Mouse (Mus musculus): ENCODE results near the gene Acap2.

DNA sequence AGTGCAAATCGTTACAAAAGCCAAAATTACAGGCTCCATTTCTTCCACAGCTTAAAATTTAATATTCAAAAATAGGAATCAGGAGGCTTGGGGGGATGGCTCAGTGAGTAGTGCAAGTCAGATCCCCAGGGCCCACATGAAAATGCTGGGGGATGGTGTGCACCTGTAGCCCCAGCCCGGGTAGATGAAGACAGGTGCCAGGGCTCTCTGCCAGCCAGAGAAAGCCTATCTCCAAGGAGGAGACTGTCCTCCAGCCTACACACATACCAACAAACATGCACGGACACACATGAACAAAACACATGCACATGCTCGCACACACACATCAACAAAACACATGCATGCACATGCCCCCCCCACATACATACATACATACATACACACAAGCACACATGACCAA, 36.9 kb downstream of the Acap2 start:
- TF ChIP-seq CTCF (IDR thresholded peaks at IDR 0.05; ENCODE audit: extremely low read depth, insufficient read depth, low read length) (no peak), POLR2A (IDR thresholded peaks at IDR 0.05; ENCODE audit: extremely low read depth, insufficient read depth, low read length) (no peak)
